Mouse (Mus musculus): ENCODE results near the gene Myh7. TPM values are rescaled to one million over a fixed set of nuclear protein-coding genes. Genes with fewer than 3 reads are reported as not detected.

The Myh7 gene
- polyA plus RNA-seq, 1 experiment from 2014 or later: 4.4 TPM

- ATAC-seq (replicated peaks; ENCODE audit: low FRiP score): no peak
- Histone ChIP-seq H3K9me3 (replicated peaks) (no peaks in the 10 kb centered on the region), H3K27ac (no peak overlapping the region), H3K4me2 (no peak overlapping the region), H3K27me3 (no peaks in the 10 kb centered on the region), H3K9ac (no peak overlapping the region), H3K4me3 (replicated peaks) (no peak overlapping the region), H3K4me1 (peaks cover 35% of the 10 kb centered on the region), H3K36me3 (no peaks in the 10 kb centered on the region)
- 83% methylated on average over 16 of the region's 16 CpGs for WGBS
Measured at GRCm38 (mm10) chr14:54937361-54938182, 56.9 kb downstream of the Myh7 start.

GRCm38 (mm10) chr14:54936831-54937160 lies 57.6 kb downstream of the Myh7 start:
- ATAC-seq (replicated peaks; ENCODE audit: low FRiP score): no peak; the same call in 1 of the 2 replicates
- H3K9ac ChIP-seq: peak overlapping the region; percentile 5; the same call in 1 of the 2 replicates

GRCm38 (mm10) chr14:54935904-54936830 lies 58.3 kb downstream of the Myh7 start, which contains the start of gene Cmtm5:
Gene Cmtm5 (plus strand): TSS chr14:54936261.
- H3K4me1 ChIP-seq: peaks cover 35% of the 10 kb centered on the region
- H3K9ac ChIP-seq: peak within 1 kb of the TSS; percentile 5; the same call in 1 of the 2 replicates
- H3K27me3 ChIP-seq: no peaks in the 10 kb centered on the region
- ATAC-seq (replicated peaks; ENCODE audit: low FRiP score): peak; percentile 57
- H3K4me2 ChIP-seq: peak within 1 kb of the TSS; percentile 41
- peak within 1 kb of the TSS; percentile 82 for H3K27ac ChIP-seq
- H3K36me3 ChIP-seq: no peaks in the 10 kb centered on the region
- WGBS: 18% methylated on average over 8 of the region's 8 CpGs
- 0 out of 2 replicates have a peak within 1 kb of the TSS, but pooled peaks have one; percentile 12 for H3K4me3 ChIP-seq (replicated peaks)
- no peaks in the 10 kb centered on the region for H3K9me3 ChIP-seq (replicated peaks)

More at GRCm38 (mm10) chr14:54936831-54937160, 57.6 kb downstream of the Myh7 start:
- Histone ChIP-seq H3K27me3 (no peaks in the 10 kb centered on the region), H3K9me3 (replicated peaks) (no peaks in the 10 kb centered on the region), H3K27ac (peak overlapping the region; percentile 82), H3K36me3 (no peaks in the 10 kb centered on the region), H3K4me2 (peak overlapping the region; percentile 41), H3K4me3 (replicated peaks) (0 out of 2 replicates have a peak overlapping the region, but pooled peaks have one; percentile 12), H3K4me1 (peaks cover 35% of the 10 kb centered on the region)
- WGBS: 18% methylated on average over 6 of the region's 6 CpGs

GRCm38 (mm10) chr14:54932645-54933150 lies 61.7 kb downstream of the Myh7 start, which contains the start of gene Il25:
Gene Il25 (plus strand): TSS chr14:54932695.
- Histone ChIP-seq H3K4me3 (replicated peaks) (no peak within 1 kb of the TSS), H3K27me3 (no peaks in the 10 kb centered on the region), H3K27ac (no peak within 1 kb of the TSS), H3K4me1 (peaks cover 35% of the 10 kb centered on the region), H3K36me3 (no peaks in the 10 kb centered on the region), H3K9ac (no peak within 1 kb of the TSS), H3K9me3 (replicated peaks) (no peaks in the 10 kb centered on the region), H3K4me2 (no peak within 1 kb of the TSS)
- no peak for ATAC-seq (replicated peaks; ENCODE audit: low FRiP score)
- 31% methylated on average over 6 of the region's 6 CpGs for WGBS

GRCm38 (mm10) chr14:54930431-54930830 lies 64.0 kb downstream of the Myh7 start:
- ATAC-seq (replicated peaks; ENCODE audit: low FRiP score): no peak
- H3K4me1 ChIP-seq: peaks cover 40% of the 10 kb centered on the region
- no peak overlapping the region for H3K4me2 ChIP-seq
- H3K9ac ChIP-seq: no peak overlapping the region
- H3K36me3 ChIP-seq: no peaks in the 10 kb centered on the region
- no peak overlapping the region for H3K27ac ChIP-seq
- H3K4me3 ChIP-seq (replicated peaks): no peak overlapping the region
- H3K27me3 ChIP-seq: no peaks in the 10 kb centered on the region
- no peaks in the 10 kb centered on the region for H3K9me3 ChIP-seq (replicated peaks)
- WGBS: 39% methylated on average over 2 of the region's 2 CpGs

- no peaks in the 10 kb centered on the region for H3K27me3 ChIP-seq
- no peak overlapping the region for H3K27ac ChIP-seq
- no peaks in the 10 kb centered on the region for H3K36me3 ChIP-seq
- H3K4me2 ChIP-seq: no peak overlapping the region
- 69% methylated on average over 5 of the region's 5 CpGs for WGBS
- H3K9ac ChIP-seq: no peak overlapping the region
- ATAC-seq (replicated peaks; ENCODE audit: low FRiP score): no peak
- peaks cover 45% of the 10 kb centered on the region for H3K4me1 ChIP-seq
- H3K4me3 ChIP-seq (replicated peaks): no peak overlapping the region
- H3K9me3 ChIP-seq (replicated peaks): no peaks in the 10 kb centered on the region
Measured at GRCm38 (mm10) chr14:54929801-54930200, 64.6 kb downstream of the Myh7 start.

- WGBS: 13% methylated on average over 7 of the region's 7 CpGs
- Histone ChIP-seq H3K4me1 (peaks cover 52% of the 10 kb centered on the region), H3K9ac (peak overlapping the region; percentile 74), H3K4me3 (replicated peaks) (peak overlapping the region; percentile 51), H3K36me3 (peaks cover 4% of the 10 kb centered on the region), H3K9me3 (replicated peaks) (no peaks in the 10 kb centered on the region), H3K27me3 (no peaks in the 10 kb centered on the region), H3K27ac (peak overlapping the region; percentile 99), H3K4me2 (peak overlapping the region; percentile 94)
- no peak for ATAC-seq (replicated peaks; ENCODE audit: low FRiP score)
Measured at GRCm38 (mm10) chr14:54927296-54927695, 67.1 kb downstream of the Myh7 start.

- Histone ChIP-seq H3K4me2 (peak overlapping the region; percentile 94), H3K4me3 (replicated peaks) (peak overlapping the region; percentile 51), H3K36me3 (peaks cover 11% of the 10 kb centered on the region), H3K4me1 (peaks cover 52% of the 10 kb centered on the region), H3K27ac (peak overlapping the region; percentile 99), H3K27me3 (no peaks in the 10 kb centered on the region), H3K9ac (peak overlapping the region; percentile 74), H3K9me3 (replicated peaks) (no peaks in the 10 kb centered on the region)
- peak; percentile 87 for ATAC-seq (replicated peaks; ENCODE audit: low FRiP score)
- WGBS: under 1% methylated on average over 55 of the region's 58 CpGs
Measured at GRCm38 (mm10) chr14:54926401-54927158, 67.8 kb downstream of the Myh7 start.

GRCm38 (mm10) chr14:54925349-54926342 lies 68.8 kb downstream of the Myh7 start, which contains the start of gene Efs:
Gene Efs (minus strand): TSS chr14:54926126.
- Histone ChIP-seq H3K27ac (peak within 1 kb of the TSS; percentile 99), H3K9me3 (replicated peaks) (peaks cover 5% of the 10 kb centered on the region), H3K4me3 (replicated peaks) (peak within 1 kb of the TSS; percentile 51), H3K36me3 (peaks cover 20% of the 10 kb centered on the region), H3K4me1 (peaks cover 51% of the 10 kb centered on the region), H3K4me2 (peak within 1 kb of the TSS; percentile 94), H3K9ac (peak within 1 kb of the TSS; percentile 74), H3K27me3 (no peaks in the 10 kb centered on the region)
- peak; percentile 60 for ATAC-seq (replicated peaks; ENCODE audit: low FRiP score)
- 3% methylated on average over 57 of the region's 57 CpGs for WGBS

GRCm38 (mm10) chr14:54924641-54925348 lies 69.6 kb downstream of the Myh7 start:
- peaks cover 5% of the 10 kb centered on the region for H3K9me3 ChIP-seq (replicated peaks)
- peak overlapping the region; percentile 51 for H3K4me3 ChIP-seq (replicated peaks)
- peak; percentile 31 for ATAC-seq (replicated peaks; ENCODE audit: low FRiP score)
- peak overlapping the region; percentile 99 for H3K27ac ChIP-seq
- WGBS: 16% methylated on average over 7 of the region's 7 CpGs
- H3K27me3 ChIP-seq: no peaks in the 10 kb centered on the region
- peak overlapping the region; percentile 94 for H3K4me2 ChIP-seq
- H3K4me1 ChIP-seq: peaks cover 45% of the 10 kb centered on the region
- peaks cover 29% of the 10 kb centered on the region for H3K36me3 ChIP-seq
- peak overlapping the region; percentile 74 for H3K9ac ChIP-seq

All from kidney, embryonic 15.5 days (tissue).